Mouse (Mus musculus) kidney, adult 18-20 months (tissue): ENCODE data around the gene Olfr314.
"Not testable (repeated sequence)": the region's sequence is repeated elsewhere in the genome, so short reads cannot be mapped to it uniquely, and the experiment has no call there.

Experiments used
- DNase-seq: peaks from one replicate; pipeline ENCODE4 v3.0.0; 2021

Gene Olfr314

DNA sequence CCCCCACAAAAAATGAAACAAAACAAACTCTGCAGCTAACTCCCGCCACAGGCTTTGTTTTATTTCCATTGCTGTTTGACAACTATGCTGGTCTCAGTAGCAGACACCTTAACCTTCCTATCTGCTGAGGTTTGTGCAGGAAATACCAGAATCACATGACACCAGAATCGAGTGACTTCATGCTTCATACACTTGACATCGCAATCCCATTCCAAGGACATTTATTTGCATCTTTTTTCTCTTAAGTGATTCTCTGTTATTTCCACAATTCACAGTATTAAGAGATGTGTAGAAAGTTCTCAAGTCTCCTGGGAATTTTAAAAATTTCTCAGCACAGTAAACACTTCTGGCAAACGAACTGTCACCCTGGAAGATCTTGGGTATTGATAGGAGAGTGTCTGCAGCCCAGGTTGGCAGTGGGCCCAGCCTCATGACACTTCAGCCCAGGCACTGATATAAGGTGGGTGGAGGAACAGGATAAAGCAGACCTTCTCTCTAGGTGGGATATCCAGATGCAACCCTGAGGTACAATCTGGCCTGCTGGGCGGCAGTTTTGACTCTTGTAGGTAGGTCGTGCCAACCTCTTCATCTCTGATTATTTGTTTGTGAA lies at the start of gene Olfr314:
TSS of gene Olfr314 (plus strand) at position 473 of the 610 bp plus-strand sequence.
- DNase-seq: no peak

DNA sequence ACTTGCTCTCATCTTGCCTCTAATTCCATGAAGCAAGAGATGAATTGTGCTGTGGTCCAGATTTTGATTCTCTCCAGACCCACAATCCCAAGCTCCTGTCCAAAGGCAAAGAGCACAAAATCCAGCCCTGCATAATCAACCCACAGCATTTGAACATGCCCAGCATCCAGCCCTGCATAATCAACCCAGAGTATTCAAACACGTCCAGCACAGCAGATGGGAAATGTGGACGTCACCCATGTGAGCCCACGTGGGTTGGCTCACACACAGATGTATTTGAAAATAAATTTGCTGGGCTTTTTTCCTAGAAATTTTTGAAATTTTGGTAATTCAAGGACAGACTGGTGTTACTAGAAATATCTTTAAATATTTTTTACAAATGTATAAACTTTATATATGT lies 49.4 kb upstream of the Olfr314 start:
- DNase-seq: no peak

- no peak for DNase-seq
These were observed 43.9 kb upstream of the Olfr314 start, which contains the start of gene Olfr317 for GRCm38 (mm10) chr11:58738792-58739262. TSS of gene Olfr317 (minus strand) at chr11:58739212.

GRCm38 (mm10) chr11:58751096-58751495 lies 31.7 kb upstream of the Olfr314 start:
- DNase-seq: not testable (repeated sequence)

- DNase-seq: no peak
These were observed 30.3 kb upstream of the Olfr314 start, which contains the start of gene Olfr316 for GRCm38 (mm10) chr11:58752434-58752833. TSS of gene Olfr316 (plus strand) at chr11:58752734.

- DNase-seq: no peak
These were observed 9.9 kb upstream of the Olfr314 start, which contains the start of gene Olfr315 for GRCm38 (mm10) chr11:58772888-58773287. TSS of gene Olfr315 (plus strand) at chr11:58773188.

DNA sequence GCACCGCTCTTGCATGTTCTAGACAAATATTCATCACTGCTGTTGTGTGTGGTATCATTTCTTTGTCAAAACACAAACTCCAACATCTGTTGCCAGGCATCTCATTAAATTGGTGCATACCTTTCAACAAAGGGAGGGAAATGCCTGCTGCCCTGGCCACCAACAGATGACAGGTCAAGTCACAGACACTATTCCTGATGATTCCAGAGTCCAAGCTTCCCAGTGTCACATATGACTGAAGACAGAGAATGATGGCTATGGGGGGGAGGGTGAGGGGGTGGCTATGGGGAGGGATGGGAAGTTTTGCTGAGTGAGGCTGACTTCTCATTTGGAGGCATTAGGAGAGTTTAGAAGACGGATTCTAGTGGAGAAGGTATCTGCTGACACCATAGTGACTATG lies 1.4 kb downstream of the Olfr314 start:
- DNase-seq: no peak

GRCm38 (mm10) chr11:58787651-58788050 lies 4.9 kb downstream of the Olfr314 start:
- no peak for DNase-seq

GRCm38 (mm10) chr11:58788346-58788745 lies 5.6 kb downstream of the Olfr314 start:
- DNase-seq: no peak

- DNase-seq: no peak
These were observed 6.8 kb downstream of the Olfr314 start for GRCm38 (mm10) chr11:58789532-58789931.

- no peak for DNase-seq
These were observed 7.3 kb downstream of the Olfr314 start for GRCm38 (mm10) chr11:58790053-58790452.

GRCm38 (mm10) chr11:58790646-58791045 lies 7.9 kb downstream of the Olfr314 start:
- no peak for DNase-seq

- DNase-seq: no peak
These were observed 13.1 kb downstream of the Olfr314 start for GRCm38 (mm10) chr11:58795856-58796255.

GRCm38 (mm10) chr11:58796850-58797249 lies 14.1 kb downstream of the Olfr314 start:
- no peak for DNase-seq

GRCm38 (mm10) chr11:58799747-58800146 lies 17.0 kb downstream of the Olfr314 start:
- DNase-seq: no peak

- DNase-seq: no peak
These were observed 18.9 kb downstream of the Olfr314 start, which contains the start of gene Fam183b for GRCm38 (mm10) chr11:58801558-58802228. TSS of gene Fam183b (minus strand) at chr11:58801960.

- DNase-seq: no peak
These were observed 21.1 kb downstream of the Olfr314 start for GRCm38 (mm10) chr11:58803871-58804270.

DNA sequence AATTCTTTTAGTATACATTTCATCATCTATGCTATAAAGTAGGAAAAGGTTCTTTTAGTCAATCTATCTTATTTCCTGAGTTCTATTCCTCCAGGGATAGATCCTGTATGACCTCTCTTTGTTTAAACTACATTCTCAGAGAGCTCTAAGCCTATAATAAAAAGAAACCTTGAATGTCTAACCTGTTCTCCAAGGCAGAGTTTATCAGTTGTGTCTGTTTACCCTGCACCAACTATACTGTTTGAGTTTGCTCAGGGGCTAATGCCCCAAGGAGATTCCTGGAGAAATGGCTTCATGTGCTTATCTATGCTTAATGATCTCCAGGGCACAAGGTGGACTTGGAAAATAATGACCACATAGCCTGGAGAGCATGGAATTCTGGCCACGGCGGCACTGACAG lies 21.6 kb downstream of the Olfr314 start:
- DNase-seq: no peak

DNA sequence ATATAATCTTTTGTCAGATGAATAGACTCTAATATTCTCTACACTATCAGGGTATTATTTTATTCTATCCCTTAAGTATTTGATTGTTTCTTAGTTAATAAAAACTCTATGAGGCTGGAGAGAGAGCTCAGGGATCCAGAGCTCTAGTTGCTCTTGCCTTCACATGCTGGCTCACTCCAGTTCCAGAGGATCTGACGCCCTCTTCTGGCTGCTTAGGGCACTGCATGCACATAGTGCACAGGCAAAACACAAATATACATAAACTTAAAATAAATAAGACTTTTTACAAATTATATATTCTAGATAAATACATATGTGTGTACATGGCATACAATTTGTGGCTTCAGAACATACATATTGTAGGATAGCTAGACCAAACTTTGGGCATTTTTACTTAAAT lies 29.2 kb downstream of the Olfr314 start:
- no peak for DNase-seq

DNA sequence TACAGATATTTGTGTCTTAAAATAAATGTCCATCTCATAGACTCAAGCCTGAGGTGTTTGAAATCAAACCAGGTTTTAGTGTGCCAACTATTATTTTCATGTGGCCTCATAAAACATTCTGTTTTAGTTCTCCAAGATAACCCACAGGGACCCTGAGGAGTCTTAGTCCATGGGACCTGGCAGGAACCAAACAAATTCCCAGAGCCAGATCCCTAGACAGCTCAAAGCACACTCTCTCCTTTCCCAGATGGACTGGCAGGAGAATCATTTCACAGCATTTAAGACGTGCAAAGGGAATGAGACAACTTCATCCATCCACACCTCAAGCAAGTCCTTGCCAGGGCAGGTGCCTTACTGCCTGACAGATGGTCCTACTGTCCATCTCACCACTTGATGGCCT lies 31.9 kb downstream of the Olfr314 start, which contains the start of gene Olfr313:
TSS of gene Olfr313 (plus strand) at position 301 of the 400 bp plus-strand sequence.
- not testable (repeated sequence) for DNase-seq

GRCm38 (mm10) chr11:58815676-58816075 lies 32.9 kb downstream of the Olfr314 start:
- no peak for DNase-seq

DNA sequence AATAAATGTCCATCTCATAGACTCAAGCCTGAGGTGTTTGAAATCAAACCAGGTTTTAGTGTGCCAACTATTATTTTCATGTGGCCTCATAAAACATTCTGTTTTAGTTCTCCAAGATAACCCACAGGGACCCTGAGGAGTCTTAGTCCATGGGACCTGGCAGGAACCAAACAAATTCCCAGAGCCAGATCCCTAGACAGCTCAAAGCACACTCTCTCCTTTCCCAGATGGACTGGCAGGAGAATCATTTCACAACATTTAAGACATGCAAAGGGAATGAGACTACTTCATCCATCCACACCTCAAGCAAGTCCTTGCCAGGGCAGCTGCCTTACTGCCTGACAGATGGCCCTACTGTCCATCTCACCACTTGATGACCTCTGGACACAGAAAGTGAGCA lies 46.2 kb downstream of the Olfr314 start, which contains the start of gene Olfr312:
TSS of gene Olfr312 (plus strand) at position 301 of the 400 bp plus-strand sequence.
- DNase-seq: not testable (repeated sequence)

- no peak for DNase-seq
These were observed 47.0 kb downstream of the Olfr314 start for GRCm38 (mm10) chr11:58829764-58830163.

DNA sequence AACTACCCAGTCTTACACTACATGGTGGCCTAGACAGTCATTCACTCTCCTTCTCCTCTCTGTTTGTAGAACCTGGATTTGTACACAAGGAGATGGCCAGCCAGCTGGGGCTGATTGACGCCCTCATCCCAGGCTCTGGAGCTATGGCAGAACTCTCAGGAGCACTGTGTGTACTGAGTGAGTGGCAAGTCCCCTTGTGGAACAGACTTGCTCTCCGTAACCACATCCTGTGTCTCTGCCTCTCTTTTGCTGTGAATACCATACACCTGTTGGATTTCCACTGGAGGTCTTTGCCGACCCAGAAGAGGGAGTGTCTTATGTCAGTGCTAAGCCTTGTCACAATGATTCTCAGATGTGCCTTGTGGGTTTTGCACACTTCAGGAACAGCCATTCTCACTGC lies 49.8 kb downstream of the Olfr314 start:
- not testable (repeated sequence) for DNase-seq
